Mouse (Mus musculus): Measurements from ENCODE around the gene Adcy2. TPM values are rescaled to one million over a fixed set of nuclear protein-coding genes. Genes with fewer than 3 reads are reported as not detected.

The Adcy2 gene
- total and polyA plus RNA-seq, 3 experiments = not detected

DNA sequence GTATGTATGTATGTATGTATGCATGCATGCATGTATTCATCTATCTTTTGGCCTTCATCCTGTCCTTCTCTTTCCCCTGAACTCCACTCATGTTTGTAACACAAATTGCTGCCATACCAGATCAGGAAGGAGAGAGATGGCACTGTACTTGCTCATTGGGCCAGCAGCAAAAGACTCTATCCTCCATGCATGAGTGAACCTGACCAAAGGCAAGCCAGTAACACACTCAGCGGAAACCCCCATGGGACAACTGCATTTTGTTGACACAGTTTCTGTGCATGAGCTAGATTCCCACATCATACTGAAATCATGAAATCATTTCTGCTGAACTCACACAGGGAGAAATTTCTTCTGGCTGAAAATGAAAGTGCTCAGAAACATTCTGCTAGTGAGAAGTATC is 172.9 kb downstream of the Adcy2 start:
- H3K36me3 ChIP-seq (ENCODE audit: control insufficient read depth in 1 of 2, insufficient read depth in 2 of 2, low read length in 2 of 2) = no peaks in the 10 kb centered on the region
- no peaks in the 10 kb centered on the region for H3K9me3 ChIP-seq (replicated peaks; ENCODE audit: insufficient read depth, low read length)
- H3K79me2 ChIP-seq (ENCODE audit: control insufficient read depth, insufficient read depth, low read length, poor library complexity) = no peaks in the 10 kb centered on the region
- no peak overlapping the region for H3K4me3 ChIP-seq (ENCODE audit: control insufficient read depth in 1 of 2, insufficient read depth in 1 of 2, low read depth in 2 of 2, low read length in 2 of 2)
- no peak for DNase-seq (ENCODE audit: low read depth, low spot score)
- H3K27me3 ChIP-seq (ENCODE audit: control insufficient read depth in 1 of 2, insufficient read depth in 2 of 2, low read length in 2 of 2) = no peaks in the 10 kb centered on the region
- TF ChIP-seq NELFE (IDR thresholded peaks at IDR 0.05; ENCODE audit: low read depth, low read length) = no peak
- TF ChIP-seq ZC3H11A (IDR thresholded peaks at IDR 0.05; ENCODE audit: low read depth, low read length) = no peak
- TF ChIP-seq RCOR1 (IDR thresholded peaks at IDR 0.05; ENCODE audit: low read depth, low read length) = no peak
- no peak for TF ChIP-seq TBP (IDR thresholded peaks at IDR 0.05; ENCODE audit: low read depth, low read length)
- no peak for TF ChIP-seq MEF2A (IDR thresholded peaks at IDR 0.05; ENCODE audit: extremely low read depth, insufficient replicate concordance, low read depth, low read length, poor library complexity, severe bottlenecking)
- no peak for TF ChIP-seq EP300 (IDR thresholded peaks at IDR 0.05; ENCODE audit: low read depth in 1 of 2, low read length in 2 of 2)
- TF ChIP-seq MAX (IDR thresholded peaks at IDR 0.05; ENCODE audit: low read length) = no peak
- no peak for TF ChIP-seq SMC3 (IDR thresholded peaks at IDR 0.05; ENCODE audit: low read depth, low read length)
- no peak for TF ChIP-seq MAZ (IDR thresholded peaks at IDR 0.05; ENCODE audit: low read depth, low read length)
- no peak for TF ChIP-seq GATA1 (IDR thresholded peaks at IDR 0.05; ENCODE audit: low read depth, low read length)
- TF ChIP-seq TAL1 (IDR thresholded peaks at IDR 0.05; ENCODE audit: low read length) = no peak
- no peak for TF ChIP-seq NRF1 (IDR thresholded peaks at IDR 0.05; ENCODE audit: insufficient read depth, low read depth, low read length, poor library complexity, severe bottlenecking)
- TF ChIP-seq TCF12 (IDR thresholded peaks at IDR 0.05; ENCODE audit: low read depth, low read length) = no peak
- no peak for TF ChIP-seq E2F4 (IDR thresholded peaks at IDR 0.05; ENCODE audit: borderline replicate concordance, low read depth, low read length)
- TF ChIP-seq UBTF (IDR thresholded peaks at IDR 0.05; ENCODE audit: borderline replicate concordance, insufficient read depth, low read depth, low read length) = no peak
- TF ChIP-seq ZKSCAN1 (IDR thresholded peaks at IDR 0.05; ENCODE audit: low read depth, low read length) = no peak
- no peak for TF ChIP-seq BHLHE40 (IDR thresholded peaks at IDR 0.05; ENCODE audit: borderline replicate concordance, low read depth, low read length)
- no peak for TF ChIP-seq KAT2A (conservative IDR thresholded peaks at IDR 0.05; ENCODE audit: low read depth, low read length)
- no peak overlapping the region for H3K27ac ChIP-seq (ENCODE audit: control insufficient read depth, low read depth, low read length)
- H3K4me1 ChIP-seq (ENCODE audit: control insufficient read depth in 1 of 2, insufficient read depth in 2 of 2, low read length in 2 of 2) = no peaks in the 10 kb centered on the region
- H3K9ac ChIP-seq (ENCODE audit: control insufficient read depth, low read depth, low read length, poor library complexity, severe bottlenecking) = no peak overlapping the region

- TF ChIP-seq NELFE (IDR thresholded peaks at IDR 0.05; ENCODE audit: low read depth, low read length) (no peak), RAD21 (IDR thresholded peaks at IDR 0.05; ENCODE audit: low read depth, low read length) (no peak), POLR2AphosphoS5 (IDR thresholded peaks at IDR 0.05; ENCODE audit: borderline replicate concordance, low read depth, low read length) (no peak), MAZ (IDR thresholded peaks at IDR 0.05; ENCODE audit: low read depth, low read length) (no peak), CHD2 (IDR thresholded peaks at IDR 0.05; ENCODE audit: low read length) (no peak), GABPA (IDR thresholded peaks at IDR 0.05; ENCODE audit: low read depth, low read length) (no peak), POLR2A (IDR thresholded peaks at IDR 0.05; ENCODE audit: control insufficient read depth in 1 of 2, insufficient read depth in 1 of 2, low read depth in 1 of 2, low read length in 2 of 2, poor library complexity in 1 of 2) (no peak), MYC (IDR thresholded peaks at IDR 0.05; ENCODE audit: low read depth, low read length) (no peak), CTCF (IDR thresholded peaks at IDR 0.05 in 2 of 3, conservative IDR thresholded peaks at IDR 0.05 in 1 of 3; ENCODE audit: control insufficient read depth in 1 of 3, insufficient read depth in 1 of 3, low read depth in 2 of 3, low read length in 3 of 3, poor library complexity in 1 of 3, severe bottlenecking in 1 of 3) (no peak), MAX (IDR thresholded peaks at IDR 0.05; ENCODE audit: low read length) (no peak), USF2 (IDR thresholded peaks at IDR 0.05; ENCODE audit: borderline replicate concordance in 1 of 2, insufficient read depth in 1 of 2, low read depth in 1 of 2, low read length in 2 of 2) (no peak), JUND (IDR thresholded peaks at IDR 0.05; ENCODE audit: low read depth, low read length) (no peak), USF1 (IDR thresholded peaks at IDR 0.05; ENCODE audit: low read depth, low read length) (no peak), TAL1 (IDR thresholded peaks at IDR 0.05; ENCODE audit: low read length) (no peak), MXI1 (IDR thresholded peaks at IDR 0.05; ENCODE audit: low read depth, low read length) (no peak), POLR2AphosphoS2 (IDR thresholded peaks at IDR 0.05; ENCODE audit: low read length) (no peak), ZMIZ1 (IDR thresholded peaks at IDR 0.05; ENCODE audit: low read depth, low read length) (no peak)
- Histone ChIP-seq H3K4me1 (ENCODE audit: control insufficient read depth in 1 of 2, insufficient read depth in 2 of 2, low read length in 2 of 2) (no peaks in the 10 kb centered on the region), H3K9ac (ENCODE audit: control insufficient read depth, low read depth, low read length, poor library complexity, severe bottlenecking) (no peak overlapping the region), H3K27me3 (ENCODE audit: control insufficient read depth in 1 of 2, insufficient read depth in 2 of 2, low read length in 2 of 2) (no peaks in the 10 kb centered on the region), H3K27ac (ENCODE audit: control insufficient read depth, low read depth, low read length) (no peak overlapping the region), H3K36me3 (ENCODE audit: control insufficient read depth in 1 of 2, insufficient read depth in 2 of 2, low read length in 2 of 2) (no peaks in the 10 kb centered on the region), H3K4me3 (ENCODE audit: control insufficient read depth in 1 of 2, insufficient read depth in 1 of 2, low read depth in 2 of 2, low read length in 2 of 2) (no peak overlapping the region), H3K9me3 (replicated peaks; ENCODE audit: insufficient read depth, low read length) (no peaks in the 10 kb centered on the region), H3K79me2 (ENCODE audit: control insufficient read depth, insufficient read depth, low read length, poor library complexity) (no peaks in the 10 kb centered on the region)
- DNase-seq (ENCODE audit: low read depth, low spot score) = no peak
These were observed 178.3 kb downstream of the Adcy2 start for GRCm38 (mm10) chr13:68820858-68821579.

Measured in MEL (cell line).